Mouse (Mus musculus) bone marrow macrophage, adult 2 months (primary cell): ENCODE data around the gene Ppp2r3a.

ENCODE experiments used
- CTCF ChIP-seq: IDR thresholded peaks from 2 replicates; pipeline ENCODE4 v1.5.1; 2012; ENCODE audit warnings: low read depth, mild to moderate bottlenecking, low read length, moderate library complexity
- POLR2A ChIP-seq: IDR thresholded peaks from 2 replicates; pipeline ENCODE4 v1.6.1; 2012; ENCODE audit warnings: mild to moderate bottlenecking, low read depth, low read length, borderline replicate concordance

GRCm38 (mm10) chr9:101152872-101153271 is 98.7 kb downstream of the Ppp2r3a start:
- TF ChIP-seq CTCF (peak; percentile 19; the same call in 1 of the 2 replicates), POLR2A (no peak)
